Mouse (Mus musculus) embryonic facial prominence, embryonic 13.5 days (tissue): Measurements from ENCODE around the gene Ubald2. TPM values are rescaled to one million over a fixed set of nuclear protein-coding genes. Genes with fewer than 3 reads are reported as not detected.

Source experiments
- ATAC-seq: fragments of 200-750 bp; cut with Nextera tagmentation; 2 replicates; pipeline ENCODE4 v1.8.0; 2017; ENCODE audit warnings: low read depth; ENCODE audit not compliant: insufficient number of reproducible peaks, insufficient read depth, low FRiP score, low TSS enrichment
- H3K27ac ChIP-seq: fragments of 300-500 bp; sonication (generic); 2 replicates; pipeline ENCODE4 v1.5.1; 2015; ENCODE audit warnings: moderate library complexity, mild to moderate bottlenecking, inconsistent platforms
- H3K27me3 ChIP-seq: fragments of 300-500 bp; sonication (generic); 2 replicates; pipeline ENCODE4 v1.6.1; 2015; ENCODE audit warnings: mild to moderate bottlenecking, inconsistent platforms
- H3K36me3 ChIP-seq: fragments of 300-500 bp; sonication (generic); 2 replicates; pipeline ENCODE4 v1.6.1; 2015; ENCODE audit warnings: mild to moderate bottlenecking, inconsistent platforms
- H3K4me1 ChIP-seq: fragments of 300-500 bp; sonication (generic); 2 replicates; pipeline ENCODE4 v1.6.1; 2015; ENCODE audit warnings: inconsistent platforms
- H3K4me2 ChIP-seq: fragments of 300-500 bp; sonication (generic); 2 replicates; pipeline ENCODE4 v1.6.1; 2015; ENCODE audit warnings: moderate library complexity, mild to moderate bottlenecking, inconsistent platforms
- H3K4me3 ChIP-seq: fragments of 300-500 bp; sonication (generic); 2 replicates; pipeline ENCODE4 v1.5.1; 2015; ENCODE audit warnings: mild to moderate bottlenecking, inconsistent platforms
- H3K9ac ChIP-seq: fragments of 300-500 bp; sonication (generic); 2 replicates; pipeline ENCODE4 v1.6.1; 2015; ENCODE audit warnings: mild to moderate bottlenecking, inconsistent platforms
- H3K9me3 ChIP-seq: fragments of 300-500 bp; sonication (generic); 2 replicates; pipeline ENCODE4 v1.6.1; 2016; ENCODE audit warnings: inconsistent platforms
- WGBS: fragments of 180-500 bp; shearing (Covaris S2); methylation state at CpG from one replicate; pipeline ENCODE4 v1.1.7; 2015; ENCODE audit warnings: mixed read lengths; 5-methylcytosine and 5-hydroxymethylcytosine counted together
- polyA plus RNA-seq: library from polyadenylated mRNA; unstranded; fragments of >200 nt; fragmentation: Nextera tagmentation; extraction: Ambion mirVana; gene quantifications from 2 replicates; pipeline ENCODE4 v1.2.1, GENCODE M21; 2015

Ubald2 gene
- polyA plus RNA-seq, 1 experiment from 2014 or later, result 35.2 TPM

GRCm38 (mm10) chr11:116437541-116437940 lies 3.6 kb downstream of the Ubald2 start:
- Histone ChIP-seq H3K4me2 (no peak overlapping the region), H3K9me3 (no peaks in the 10 kb centered on the region), H3K4me3 (0 out of 2 replicates have a peak overlapping the region, but pooled peaks have one; percentile 3), H3K4me1 (peaks cover 30% of the 10 kb centered on the region), H3K36me3 (peaks cover 34% of the 10 kb centered on the region), H3K27me3 (no peaks in the 10 kb centered on the region), H3K9ac (peak overlapping the region; percentile 61), H3K27ac (0 out of 2 replicates have a peak overlapping the region, but pooled peaks have one; percentile 55)
- WGBS, result 88% methylated on average over 11 of the region's 11 CpGs
- ATAC-seq, result no peak

DNA sequence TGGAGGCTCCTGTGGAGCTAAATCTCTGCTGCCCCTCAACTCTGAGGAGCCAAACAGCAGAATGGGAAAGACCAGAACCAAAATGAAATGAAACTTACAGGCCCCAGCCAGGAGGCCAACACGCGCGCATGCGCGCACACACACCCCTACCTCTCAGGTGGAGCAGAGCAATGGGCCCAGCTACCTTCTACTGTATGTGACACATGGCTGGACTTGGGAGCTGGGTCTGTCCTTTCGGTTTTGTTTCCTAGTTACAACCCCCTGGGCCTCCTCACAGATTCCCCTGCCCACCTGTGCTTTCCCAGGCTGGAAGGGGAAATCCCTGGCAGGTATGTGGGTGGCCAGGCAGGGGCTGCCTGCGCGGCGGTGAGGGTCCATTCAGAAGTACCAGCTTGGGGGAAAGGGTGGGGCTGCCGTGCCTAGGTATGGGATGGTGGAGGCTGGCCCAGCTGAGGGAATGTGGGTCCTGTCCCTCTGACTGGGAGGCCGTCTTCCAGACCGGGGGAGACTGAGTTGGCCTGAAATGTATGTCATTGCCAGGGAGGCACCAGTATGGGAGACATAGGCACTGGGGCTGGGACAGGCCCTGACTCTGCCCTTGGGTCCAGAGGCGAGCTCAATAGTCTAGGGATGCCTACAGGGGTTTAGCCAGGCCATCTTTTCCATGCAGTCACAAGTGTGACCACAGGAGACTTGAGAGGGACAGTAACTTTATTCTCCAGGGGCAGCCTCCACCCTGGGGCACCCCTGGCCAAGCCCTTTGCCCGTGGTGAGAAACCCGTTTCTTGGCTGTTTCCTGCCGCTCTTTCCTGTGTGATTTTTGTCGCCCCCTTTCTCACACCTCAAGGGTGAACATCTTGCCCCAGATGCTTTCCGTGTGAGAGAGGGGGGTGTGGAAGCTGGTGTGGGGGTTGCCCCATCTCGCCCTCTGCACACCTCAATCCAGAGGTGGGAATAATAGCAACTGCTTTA lies 5.7 kb downstream of the Ubald2 start:
- peaks cover 34% of the 10 kb centered on the region for H3K36me3 ChIP-seq
- 83% methylated on average over 19 of the region's 19 CpGs for WGBS
- no peak overlapping the region for H3K9ac ChIP-seq
- H3K4me2 ChIP-seq, result no peak overlapping the region
- ATAC-seq, result no peak
- no peaks in the 10 kb centered on the region for H3K9me3 ChIP-seq
- H3K27ac ChIP-seq, result 0 out of 2 replicates have a peak overlapping the region, but pooled peaks have one; percentile 16
- peaks cover 26% of the 10 kb centered on the region for H3K4me1 ChIP-seq
- no peaks in the 10 kb centered on the region for H3K27me3 ChIP-seq
- H3K4me3 ChIP-seq, result no peak overlapping the region

- WGBS, result 84% methylated on average over 7 of the region's 7 CpGs
- Histone ChIP-seq H3K36me3 (peaks cover 34% of the 10 kb centered on the region), H3K4me2 (no peak overlapping the region), H3K27me3 (no peaks in the 10 kb centered on the region), H3K9me3 (no peaks in the 10 kb centered on the region), H3K9ac (no peak overlapping the region), H3K27ac (peak overlapping the region; percentile 39), H3K4me3 (no peak overlapping the region), H3K4me1 (peaks cover 22% of the 10 kb centered on the region)
- ATAC-seq, result no peak
These were observed 6.6 kb downstream of the Ubald2 start for GRCm38 (mm10) chr11:116440408-116441068.

GRCm38 (mm10) chr11:116442129-116442866 lies 8.4 kb downstream of the Ubald2 start:
- H3K4me1 ChIP-seq, result peaks cover 12% of the 10 kb centered on the region
- 75% methylated on average over 15 of the region's 15 CpGs for WGBS
- H3K27ac ChIP-seq, result no peak overlapping the region
- no peak overlapping the region for H3K4me2 ChIP-seq
- no peak overlapping the region for H3K9ac ChIP-seq
- peaks cover 25% of the 10 kb centered on the region for H3K36me3 ChIP-seq
- no peak for ATAC-seq
- peaks cover 12% of the 10 kb centered on the region for H3K27me3 ChIP-seq
- H3K4me3 ChIP-seq, result no peak overlapping the region
- H3K9me3 ChIP-seq, result no peaks in the 10 kb centered on the region

GRCm38 (mm10) chr11:116442867-116443177 lies 8.9 kb downstream of the Ubald2 start:
- no peak for ATAC-seq
- Histone ChIP-seq H3K4me1 (peaks cover 9% of the 10 kb centered on the region), H3K27ac (no peak overlapping the region), H3K27me3 (peaks cover 17% of the 10 kb centered on the region), H3K36me3 (peaks cover 20% of the 10 kb centered on the region), H3K4me3 (no peak overlapping the region), H3K9me3 (no peaks in the 10 kb centered on the region), H3K4me2 (no peak overlapping the region), H3K9ac (no peak overlapping the region)
- 51% methylated on average over 6 of the region's 6 CpGs for WGBS

- Histone ChIP-seq H3K27ac (no peak overlapping the region), H3K27me3 (peaks cover 22% of the 10 kb centered on the region)
These were observed 9.4 kb downstream of the Ubald2 start for GRCm38 (mm10) chr11:116443311-116443710.

GRCm38 (mm10) chr11:116443935-116444334 lies 10.0 kb downstream of the Ubald2 start:
- H3K36me3 ChIP-seq, result peaks cover 18% of the 10 kb centered on the region
- ATAC-seq, result no peak
- H3K4me2 ChIP-seq, result no peak overlapping the region
- H3K4me1 ChIP-seq, result peaks cover 9% of the 10 kb centered on the region
- H3K27me3 ChIP-seq, result peaks cover 25% of the 10 kb centered on the region
- no peaks in the 10 kb centered on the region for H3K9me3 ChIP-seq
- H3K27ac ChIP-seq, result no peak overlapping the region
- WGBS, result 91% methylated on average over 6 of the region's 6 CpGs
- H3K9ac ChIP-seq, result 0 out of 2 replicates have a peak overlapping the region, but pooled peaks have one; percentile 16
- no peak overlapping the region for H3K4me3 ChIP-seq

More at GRCm38 (mm10) chr11:116443311-116443710, 9.4 kb downstream of the Ubald2 start:
- Histone ChIP-seq H3K4me1 (peaks cover 9% of the 10 kb centered on the region), H3K9me3 (no peaks in the 10 kb centered on the region), H3K36me3 (peaks cover 19% of the 10 kb centered on the region), H3K9ac (0 out of 2 replicates have a peak overlapping the region, but pooled peaks have one; percentile 16), H3K4me2 (no peak overlapping the region), H3K4me3 (no peak overlapping the region)
- no peak for ATAC-seq
- WGBS, result 81% methylated on average over 6 of the region's 6 CpGs

- Histone ChIP-seq H3K36me3 (peaks cover under 1% of the 10 kb centered on the region), H3K4me3 (no peak overlapping the region), H3K27me3 (peaks cover 25% of the 10 kb centered on the region), H3K4me1 (peaks cover 9% of the 10 kb centered on the region), H3K9ac (peak overlapping the region; percentile 54; the same call in 1 of the 2 replicates), H3K4me2 (peak overlapping the region; percentile 43), H3K27ac (no peak overlapping the region), H3K9me3 (no peaks in the 10 kb centered on the region)
- 0 out of 2 replicates have a peak, but pooled peaks have one; percentile 46 for ATAC-seq
- WGBS, result 22% methylated on average over 16 of the region's 16 CpGs
These were observed 11.9 kb downstream of the Ubald2 start for GRCm38 (mm10) chr11:116445596-116446307.

DNA sequence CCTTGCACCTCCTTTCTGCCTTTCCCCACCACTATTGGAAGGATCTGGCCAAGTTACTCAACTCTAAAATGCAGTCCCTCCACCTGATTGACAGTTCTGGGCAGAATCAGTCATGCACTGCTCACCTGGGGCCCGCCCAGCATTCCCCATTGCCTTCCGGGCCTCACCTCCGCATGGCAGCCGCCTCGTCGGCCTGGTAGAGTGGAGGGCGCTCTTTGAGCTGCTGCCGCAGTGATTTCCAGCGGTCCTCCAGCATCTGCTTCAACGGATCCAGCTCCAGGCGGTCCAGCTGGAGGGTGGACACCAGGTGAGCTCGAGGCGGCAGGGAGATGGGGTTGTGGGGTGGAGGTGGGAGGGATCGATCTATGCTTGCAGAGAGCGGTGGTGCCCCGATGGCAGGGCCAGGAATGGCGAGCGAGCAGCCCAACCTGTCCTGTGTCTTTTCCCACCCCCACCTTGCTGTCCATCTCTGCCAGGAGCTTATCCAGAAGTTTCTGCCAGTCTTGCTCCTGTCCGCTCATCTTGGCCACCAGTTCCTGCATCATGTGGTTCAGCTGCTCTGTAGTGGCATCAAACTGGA lies 12.5 kb downstream of the Ubald2 start:
- Histone ChIP-seq H3K27me3 (peaks cover 25% of the 10 kb centered on the region), H3K9me3 (no peaks in the 10 kb centered on the region), H3K27ac (no peak overlapping the region), H3K4me2 (peak overlapping the region; percentile 43), H3K9ac (peak overlapping the region; percentile 52; the same call in 1 of the 2 replicates), H3K4me3 (peak overlapping the region; percentile 14), H3K4me1 (peaks cover 9% of the 10 kb centered on the region), H3K36me3 (no peaks in the 10 kb centered on the region)
- ATAC-seq, result no peak
- WGBS, result 13% methylated on average over 19 of the region's 19 CpGs

- WGBS, result 68% methylated on average over 5 of the region's 5 CpGs
- H3K4me1 ChIP-seq, result peaks cover 9% of the 10 kb centered on the region
- no peak overlapping the region for H3K4me2 ChIP-seq
- H3K9ac ChIP-seq, result no peak overlapping the region
- H3K9me3 ChIP-seq, result no peaks in the 10 kb centered on the region
- no peak overlapping the region for H3K27ac ChIP-seq
- H3K27me3 ChIP-seq, result peaks cover 25% of the 10 kb centered on the region
- no peak overlapping the region for H3K4me3 ChIP-seq
- H3K36me3 ChIP-seq, result no peaks in the 10 kb centered on the region
- no peak for ATAC-seq
These were observed 13.9 kb downstream of the Ubald2 start for GRCm38 (mm10) chr11:116447822-116448221.
